Mouse (Mus musculus) left cerebral cortex, adult 18-20 months (tissue): ENCODE results near the gene Gm43517. TPM values are rescaled to one million over a fixed set of nuclear protein-coding genes. Genes with fewer than 3 reads are reported as not detected.

Source experiments
- DNase-seq, 2 experiments: peaks; one replicate each; pipeline ENCODE4 v3.0.0; 2021 to 2022; ENCODE audit warnings: low spot score in 2 of 2, mixed read lengths in 1 of 2
- long read RNA-seq, 2 experiments: library from polyadenylated mRNA; stranded (forward); transcript quantifications; one replicate each; pipeline ENCODE4 v2.0.0; 2021
- total RNA-seq, 2 experiments: library from RNA; stranded (reverse); gene quantifications; 2 replicates each; pipeline ENCODE4 v1.2.3; 2021

The Gm43517 gene
- 1 to 10 TPM; 6.3 to 6.9 TPM for total RNA-seq
- long read RNA-seq, experiment 1: 0 reads
- long read RNA-seq, experiment 2: 0 reads

- peak; percentile 52 to 61 for DNase-seq
Observed at GRCm38 (mm10) chr12:49384876-49385630, at the start of gene Gm43517. TSS of gene Gm43517 (plus strand) at chr12:49385174.

- no peak for DNase-seq
Observed at GRCm38 (mm10) chr12:49349697-49350096, 35.3 kb upstream of the Gm43517 start.

GRCm38 (mm10) chr12:49368931-49369330 is 16.0 kb upstream of the Gm43517 start:
- peak in 1 of 2 experiments; percentile 18 for DNase-seq

GRCm38 (mm10) chr12:49372170-49372569 is 12.8 kb upstream of the Gm43517 start:
- peak in 1 of 2 experiments; percentile 11 for DNase-seq

GRCm38 (mm10) chr12:49373176-49373575 is 11.8 kb upstream of the Gm43517 start:
- no peak for DNase-seq

GRCm38 (mm10) chr12:49373821-49374605 is 11.0 kb upstream of the Gm43517 start:
- DNase-seq: peak in 1 of 2 experiments; percentile 38

- DNase-seq: peak in 1 of 2 experiments; percentile 44
Observed at GRCm38 (mm10) chr12:49374606-49374995, 10.4 kb upstream of the Gm43517 start.

GRCm38 (mm10) chr12:49375427-49376317 is 9.3 kb upstream of the Gm43517 start:
- peak; percentile 13 to 21 for DNase-seq

- DNase-seq: peak; percentile 9 to 32
Observed at GRCm38 (mm10) chr12:49376318-49376992, 8.5 kb upstream of the Gm43517 start.

GRCm38 (mm10) chr12:49377281-49377970 is 7.5 kb upstream of the Gm43517 start:
- peak; percentile 53 to 59 for DNase-seq

- DNase-seq: peak in 1 of 2 experiments; percentile 19
Observed at GRCm38 (mm10) chr12:49378920-49379319, 6.1 kb upstream of the Gm43517 start.

- peak in 1 of 2 experiments; percentile 48 for DNase-seq
Observed at GRCm38 (mm10) chr12:49379446-49379845, 5.5 kb upstream of the Gm43517 start.

GRCm38 (mm10) chr12:49380442-49380841 is 4.5 kb upstream of the Gm43517 start:
- peak in 1 of 2 experiments; percentile 35 for DNase-seq

- no peak for DNase-seq
Observed at GRCm38 (mm10) chr12:49381031-49381525, 3.9 kb upstream of the Gm43517 start.

GRCm38 (mm10) chr12:49381721-49382365 is 3.1 kb upstream of the Gm43517 start:
- DNase-seq: peak in 1 of 2 experiments; percentile 65

- DNase-seq: peak; percentile 55 to 72
Observed at GRCm38 (mm10) chr12:49382565-49383520, 2.1 kb upstream of the Gm43517 start, which contains the start of gene Foxg1. TSS of gene Foxg1 (plus strand) at chr12:49382660.

GRCm38 (mm10) chr12:49383521-49384133 is 1.3 kb upstream of the Gm43517 start:
- DNase-seq: peak; percentile 88 to 91
